Mouse (Mus musculus) ES-Bruce4 (cell line): ENCODE measurements around the gene Kcnj10.

ENCODE experiments used
- CTCF ChIP-seq: IDR thresholded peaks from one replicate; pipeline ENCODE4 v1.8.1; 2011; ENCODE audit warnings: low read depth, low read length
- POLR2A ChIP-seq: IDR thresholded peaks from one replicate; pipeline ENCODE4 v1.8.1; 2011; ENCODE audit warnings: low read length; ENCODE audit not compliant: insufficient read depth

- TF ChIP-seq CTCF (no peak), POLR2A (no peak)
Observed at GRCm38 (mm10) chr1:172329616-172330015, 11.4 kb upstream of the Kcnj10 start.
